Mouse (Mus musculus): ENCODE measurements around the gene Reg3a.
A peak's percentile ranks its signal among the peaks of the same experiment; 100 is the strongest.
"Not testable (repeated sequence)": the region's sequence is repeated elsewhere in the genome, so short reads cannot be mapped to it uniquely, and the experiment has no call there.

Reg3a gene

DNA sequence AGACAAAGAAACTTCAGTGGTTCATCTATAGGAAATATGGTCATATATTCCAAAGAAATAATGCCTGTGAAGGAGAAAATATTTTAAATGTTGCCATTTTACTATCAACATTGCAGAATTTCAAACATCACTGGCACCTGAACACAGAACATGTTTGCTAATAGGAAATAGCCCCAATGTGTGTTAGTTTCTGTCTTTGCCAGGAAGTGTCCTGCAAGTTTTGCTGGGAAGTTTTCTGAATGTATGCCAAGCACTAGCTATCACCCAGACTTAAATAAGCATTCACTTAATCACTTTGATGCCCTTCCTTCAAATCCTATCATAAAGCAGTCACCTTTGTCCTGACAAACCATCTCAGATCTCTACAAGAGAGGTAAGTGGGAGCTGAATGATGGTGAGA, at the start of gene Reg3a:
TSS of gene Reg3a (plus strand) at position 301 of the 400 bp plus-strand sequence.
- no peak for DNase-seq (ENCODE audit: low spot score)

DNA sequence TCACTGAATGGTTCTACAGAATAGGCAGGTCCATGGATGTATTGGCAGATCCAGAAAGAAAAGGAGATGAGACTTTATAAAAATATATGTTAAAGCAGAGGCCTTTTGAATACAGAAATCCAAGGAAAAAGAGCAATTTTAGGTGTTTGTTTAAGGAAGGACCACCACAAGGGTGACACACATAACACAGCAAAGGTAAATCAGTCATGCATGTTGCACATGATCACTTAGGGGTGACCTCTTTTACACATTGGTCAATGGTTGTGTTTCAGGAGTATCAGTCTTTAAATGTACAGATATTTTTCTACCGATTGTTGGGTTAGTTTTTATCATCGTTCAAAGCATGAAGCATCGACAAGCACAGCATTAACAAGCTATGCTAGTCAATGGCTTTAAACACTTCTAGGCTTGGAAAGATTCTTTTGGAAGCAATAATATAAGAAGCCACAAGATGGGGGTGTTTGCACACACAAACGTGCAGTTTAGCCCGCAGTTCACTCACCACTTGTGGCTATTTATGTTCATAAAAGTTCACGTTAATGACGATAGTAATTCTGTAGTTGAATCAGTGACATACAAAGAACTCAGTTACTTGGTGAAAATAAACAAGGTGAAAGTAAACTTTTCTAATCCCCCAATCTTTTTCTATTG, 48.5 kb upstream of the Reg3a start:
- peak; percentile 80 for DNase-seq (ENCODE audit: low spot score)

DNA sequence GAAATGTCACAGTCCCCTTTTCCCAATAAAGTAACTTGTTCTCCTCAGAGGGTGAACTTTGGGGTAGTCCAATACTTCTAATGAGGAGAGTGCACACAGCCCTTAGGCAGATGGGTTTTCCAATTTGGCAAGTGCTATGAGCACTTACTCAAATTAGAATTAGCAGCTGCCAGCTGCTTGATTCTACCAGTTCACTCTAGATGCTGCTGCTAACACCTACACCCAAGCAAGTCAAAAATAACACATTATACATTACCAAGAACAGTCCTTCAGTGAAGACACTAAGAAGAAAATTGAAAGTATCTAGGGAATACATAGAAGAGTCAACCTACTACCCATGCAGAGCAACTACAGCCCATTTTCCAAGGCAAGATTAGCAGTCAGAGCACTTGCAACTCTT, 40.2 kb upstream of the Reg3a start:
- no peak for DNase-seq (ENCODE audit: low spot score)

GRCm38 (mm10) chr6:78341689-78342088, 38.8 kb upstream of the Reg3a start:
- no peak for DNase-seq (ENCODE audit: low spot score)

DNA sequence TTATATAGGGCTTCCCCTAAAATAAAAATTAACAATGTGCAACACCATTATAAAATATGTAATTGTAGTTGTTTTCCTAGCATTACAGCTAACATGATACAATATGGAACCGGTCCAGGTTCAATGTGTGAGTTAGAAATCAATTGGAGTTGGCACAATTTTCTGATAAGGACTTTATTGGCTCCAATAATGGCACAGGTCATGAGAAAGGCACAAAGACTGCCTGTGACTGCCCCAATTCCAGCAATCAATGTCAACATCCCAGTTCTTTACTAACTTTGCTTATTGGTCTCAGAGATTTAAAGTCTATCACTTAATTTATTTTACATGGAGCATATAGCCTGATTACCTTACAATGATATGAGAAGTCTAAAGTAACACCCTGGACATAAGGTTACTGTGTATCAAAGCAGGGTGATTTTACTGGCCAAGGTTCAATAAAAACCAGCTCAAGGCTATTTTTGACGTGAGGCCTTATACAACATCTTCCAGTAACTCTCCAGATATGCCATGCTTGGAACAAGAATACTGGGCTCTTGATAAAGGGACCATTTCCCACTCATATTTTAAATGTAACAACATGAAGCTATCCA, 18.4 kb upstream of the Reg3a start:
- DNase-seq (ENCODE audit: low spot score): no peak

DNA sequence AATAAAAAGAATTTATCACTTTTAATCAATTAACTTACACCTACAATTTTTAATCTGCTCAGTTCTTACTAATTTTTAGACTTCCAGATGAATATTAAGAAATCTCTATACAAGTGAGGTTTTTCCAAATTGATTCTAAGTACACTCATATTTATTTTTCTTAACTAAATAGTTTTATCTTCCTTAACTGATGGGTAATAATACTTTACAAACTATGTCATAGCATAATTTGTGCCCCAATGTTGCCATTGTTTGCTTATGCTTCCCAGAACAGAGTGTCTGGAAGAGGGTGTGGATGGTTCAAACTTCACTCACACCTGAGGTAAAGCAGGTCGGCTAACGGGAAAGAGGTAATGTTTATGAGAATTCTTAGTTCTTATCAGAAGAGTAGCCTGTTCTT, 10.2 kb upstream of the Reg3a start, which contains the start of gene Reg3b:
TSS of gene Reg3b (plus strand) at position 301 of the 400 bp plus-strand sequence.
- DNase-seq (ENCODE audit: low spot score): no peak

DNA sequence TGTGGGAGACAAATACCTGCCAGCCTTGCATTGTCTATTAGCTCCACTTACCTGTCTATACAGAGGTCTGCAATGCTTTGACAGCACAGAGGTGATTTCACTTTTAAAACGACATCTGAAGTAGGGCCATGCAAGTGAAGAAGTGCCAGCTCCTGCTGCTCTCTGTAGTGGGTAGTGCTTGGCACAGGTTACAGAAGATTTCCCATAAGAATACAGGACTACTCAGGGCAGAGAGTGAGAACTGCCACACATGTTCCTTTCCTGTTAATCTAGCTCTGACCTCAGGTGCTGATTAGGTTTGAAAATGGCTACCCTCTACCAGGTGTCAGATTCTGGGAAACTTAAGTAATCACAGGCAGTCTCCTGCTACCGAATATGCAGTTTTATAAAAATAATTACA, 1.7 kb upstream of the Reg3a start, which contains the start of gene Reg3d:
TSS of gene Reg3d (minus strand) at position 101 of the 400 bp plus-strand sequence.
- DNase-seq (ENCODE audit: low spot score): no peak

- no peak for DNase-seq (ENCODE audit: low spot score)
Measured at GRCm38 (mm10) chr6:78385609-78386008, 5.1 kb downstream of the Reg3a start.

DNA sequence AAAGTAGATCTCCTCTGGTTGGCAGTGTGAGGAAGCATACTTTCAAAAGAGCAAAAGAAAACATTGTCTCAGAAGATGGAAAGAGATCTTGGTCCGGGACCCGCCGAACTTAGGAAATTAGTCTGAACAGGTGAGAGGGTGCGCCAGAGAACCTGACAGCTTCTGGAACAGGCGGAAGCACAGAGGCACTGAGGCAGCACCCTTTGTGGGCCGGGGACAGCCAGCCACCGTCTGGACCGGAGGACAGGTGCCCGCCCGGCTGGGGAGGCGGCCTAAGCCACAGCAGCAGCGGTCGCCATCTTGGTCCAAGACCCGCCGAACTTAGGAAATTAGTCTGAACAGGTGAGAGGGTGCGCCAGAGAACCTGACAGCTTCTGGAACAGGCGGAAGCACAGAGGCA, 14.8 kb downstream of the Reg3a start, which contains the start of gene Reg2:
TSS of gene Reg2 (plus strand) at position 301 of the 400 bp plus-strand sequence.
- not testable (repeated sequence) for DNase-seq (ENCODE audit: low spot score)

DNA sequence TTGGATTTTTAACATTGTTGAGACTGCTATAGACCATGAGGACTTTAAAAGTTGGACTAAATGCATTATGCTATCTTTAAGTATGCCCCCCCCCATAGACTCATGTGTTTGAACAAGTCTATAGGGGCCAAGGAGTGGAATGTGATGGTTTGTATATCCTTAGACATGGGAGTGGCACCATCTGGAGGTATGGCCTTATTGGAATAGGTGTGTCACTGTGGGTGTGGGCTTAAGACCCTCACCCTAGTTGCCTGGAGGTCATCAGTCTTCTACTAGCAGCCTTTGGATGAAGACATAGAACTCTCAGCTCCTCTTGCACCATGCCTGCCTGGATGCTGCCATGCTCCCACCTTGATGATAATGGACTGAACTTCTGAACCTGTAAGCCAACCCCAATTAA, 41.9 kb downstream of the Reg3a start, which contains the start of gene Reg1:
TSS of gene Reg1 (plus strand) at position 301 of the 400 bp plus-strand sequence.
- not testable (repeated sequence) for DNase-seq (ENCODE audit: low spot score)

DNA sequence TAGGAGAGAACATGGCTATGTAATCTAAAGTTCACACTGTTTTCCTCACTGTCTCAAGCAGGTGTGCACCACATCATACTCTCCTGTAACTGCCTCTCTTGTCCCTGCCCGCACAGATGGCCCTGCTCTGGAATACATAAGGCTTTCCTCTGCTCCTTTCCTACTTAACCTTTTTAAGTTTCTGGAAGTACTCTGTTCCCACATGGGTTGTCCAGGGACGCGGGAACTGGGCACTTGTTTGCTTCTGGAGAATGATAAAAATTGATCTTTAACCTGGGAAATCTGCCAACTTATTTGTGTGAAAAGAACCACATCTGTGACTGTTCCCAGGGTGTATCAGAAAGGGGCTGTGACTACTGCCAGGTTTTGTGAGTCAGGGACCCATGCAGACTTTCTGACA, 45.0 kb downstream of the Reg3a start:
- no peak for DNase-seq (ENCODE audit: low spot score)
